11 mouse cellular contexts compared by ENCODE assay signal in genomic region chr14:8502496-8502895, GRCm38 (mm10).
"Had no signal": no experiment of that assay in that cellular context is flagged by ENCODE, and none has a peak within 500 bp of the region (broad histone marks: within the 10 kb centered on the region; RNA-seq: fewer than 3 reads in every experiment).

No protein-coding gene starts in this region.

- DNase-seq: retina, postnatal 1 day; right cerebral cortex, adult 18-20 months; right cerebral cortex, postnatal 14 days; right cerebral cortex, postnatal 25 days; right cerebral cortex, postnatal 4 days; spleen, adult 18-20 months; thymus, adult 18-20 months; thymus, adult 2 months; thymus, postnatal 14 days; thymus, postnatal 36 days; thymus, postnatal 4 days had no signal
